Mouse (Mus musculus) C2C12 (cell line): ENCODE measurements around the gene Arpc5l. TPM values are rescaled to one million over a fixed set of nuclear protein-coding genes. Genes with fewer than 3 reads are reported as not detected.
"Not testable (repeated sequence)": the region's sequence is repeated elsewhere in the genome, so short reads cannot be mapped to it uniquely, and the experiment has no call there.

Source experiments
- H3K27me3 ChIP-seq: one replicate; pipeline ENCODE4 v1.6.1; 2011; ENCODE audit not compliant: control insufficient read depth, insufficient read depth, insufficient read length
- H3K36me3 ChIP-seq: one replicate; pipeline ENCODE4 v1.6.1; 2011; ENCODE audit not compliant: control insufficient read depth, insufficient read depth
- H3K4me3 ChIP-seq: one replicate; pipeline ENCODE4 v1.5.1; 2011; ENCODE audit warnings: mild to moderate bottlenecking, control low read depth; ENCODE audit not compliant: poor library complexity, insufficient read depth, severe bottlenecking
- H3K79me2 ChIP-seq: one replicate; pipeline ENCODE4 v1.6.1; 2011; ENCODE audit not compliant: control insufficient read depth, insufficient read depth
- H3K79me3 ChIP-seq: one replicate; pipeline ENCODE4 v1.6.1; 2011; ENCODE audit warnings: low read depth, control low read depth
- H3ac ChIP-seq: one replicate; pipeline ENCODE3; 2011; ENCODE audit warnings: low read depth; ENCODE audit not compliant: control insufficient read depth, insufficient read length
- CEBPB ChIP-seq: IDR thresholded peaks from one replicate; pipeline ENCODE4 v1.6.1; 2011; ENCODE audit warnings: low read depth, mild to moderate bottlenecking, control low read depth, moderate library complexity
- CTCF ChIP-seq: IDR thresholded peaks from one replicate; pipeline ENCODE4 v1.5.1; 2011; ENCODE audit not compliant: control insufficient read depth, insufficient read depth, insufficient read length
- FOSL1 ChIP-seq: IDR thresholded peaks from one replicate; pipeline ENCODE4 v1.8.0; 2011; ENCODE audit warnings: mild to moderate bottlenecking, low read length; ENCODE audit not compliant: poor library complexity, insufficient read depth, severe bottlenecking
- MAX ChIP-seq: IDR thresholded peaks from one replicate; pipeline ENCODE4 v1.6.1; 2011; ENCODE audit warnings: mild to moderate bottlenecking, control low read depth
- MYOD1 ChIP-seq: IDR thresholded peaks from one replicate; pipeline ENCODE4 v1.6.1; 2011; ENCODE audit warnings: low read depth; ENCODE audit not compliant: control insufficient read depth, insufficient read length
- MYOG ChIP-seq: IDR thresholded peaks from one replicate; pipeline ENCODE4 v1.6.1; 2011; ENCODE audit not compliant: control insufficient read depth, insufficient read length; ENCODE audit errors: extremely low read depth
- USF1 ChIP-seq: IDR thresholded peaks from one replicate; pipeline ENCODE4 v1.6.1; 2011; ENCODE audit warnings: low read depth, mild to moderate bottlenecking, control low read depth, moderate library complexity
- polyA plus RNA-seq: library from polyadenylated mRNA; unstranded; fragments of >200 nt; fragmentation: generic; extraction: Trizol; gene quantifications from one replicate; pipeline ENCODE4 v1.2.1, GENCODE M21; 2012; ENCODE audit warnings: missing spikeins

Arpc5l gene
- polyA plus RNA-seq, 1 experiment, result 73.7 TPM

DNA sequence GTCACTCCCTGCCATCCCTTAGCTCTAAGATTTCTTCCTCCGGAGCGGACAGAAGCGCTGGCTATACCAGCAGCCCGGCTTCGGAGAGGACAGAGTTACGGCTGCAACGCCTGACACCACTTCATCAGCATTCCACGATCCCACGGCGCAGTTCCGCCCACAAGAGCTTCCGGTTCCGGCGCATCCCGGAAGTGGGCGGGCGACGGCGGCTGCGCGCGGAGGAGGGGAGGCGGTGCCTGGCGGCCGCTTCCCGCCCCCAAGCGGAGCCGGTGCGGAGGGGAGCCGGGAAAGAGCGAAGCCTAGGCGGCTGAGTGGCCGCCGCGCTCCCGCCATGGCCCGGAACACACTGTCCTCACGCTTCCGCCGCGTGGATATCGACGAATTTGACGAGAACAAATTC is 2.7 kb downstream of the Arpc5l start:
- TF ChIP-seq USF1 (no peak), CTCF (no peak), MAX (peak; percentile 67)
- Histone ChIP-seq H3K27me3 (no peaks in the 10 kb centered on the region), H3K79me3 (peaks cover 60% of the 10 kb centered on the region), H3K79me2 (peaks cover 93% of the 10 kb centered on the region), H3K36me3 (peaks cover 25% of the 10 kb centered on the region), H3ac (peak overlapping the region; percentile 96), H3K4me3 (peak overlapping the region; percentile 91)

DNA sequence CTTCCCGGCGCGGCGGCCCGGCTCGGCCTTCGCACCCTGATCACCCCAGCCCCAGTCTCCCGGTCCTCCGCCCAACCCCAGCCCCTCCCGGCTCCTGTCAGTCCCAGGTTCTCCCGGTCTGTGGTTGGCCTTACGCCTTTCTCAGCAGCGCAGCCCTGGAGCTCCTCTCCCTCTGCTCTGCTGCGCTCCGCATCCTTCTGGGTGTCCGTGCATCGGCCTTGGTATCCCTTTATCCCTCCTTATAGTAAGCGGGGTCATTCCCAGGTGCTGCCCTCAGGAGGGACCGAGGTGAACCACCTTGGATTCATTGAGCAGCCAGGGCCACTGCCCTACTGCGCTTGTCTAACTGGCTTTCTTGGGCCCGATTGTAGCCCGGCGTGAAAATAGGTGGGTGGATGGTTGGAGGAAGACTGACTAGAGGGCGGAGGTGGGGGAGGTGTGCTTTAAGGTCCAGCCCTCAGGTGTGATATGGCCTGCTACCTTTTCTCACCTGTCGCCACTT is 3.3 kb downstream of the Arpc5l start:
- H3K79me3 ChIP-seq, result peaks cover 54% of the 10 kb centered on the region
- peak overlapping the region; percentile 96 for H3ac ChIP-seq
- no peaks in the 10 kb centered on the region for H3K27me3 ChIP-seq

DNA sequence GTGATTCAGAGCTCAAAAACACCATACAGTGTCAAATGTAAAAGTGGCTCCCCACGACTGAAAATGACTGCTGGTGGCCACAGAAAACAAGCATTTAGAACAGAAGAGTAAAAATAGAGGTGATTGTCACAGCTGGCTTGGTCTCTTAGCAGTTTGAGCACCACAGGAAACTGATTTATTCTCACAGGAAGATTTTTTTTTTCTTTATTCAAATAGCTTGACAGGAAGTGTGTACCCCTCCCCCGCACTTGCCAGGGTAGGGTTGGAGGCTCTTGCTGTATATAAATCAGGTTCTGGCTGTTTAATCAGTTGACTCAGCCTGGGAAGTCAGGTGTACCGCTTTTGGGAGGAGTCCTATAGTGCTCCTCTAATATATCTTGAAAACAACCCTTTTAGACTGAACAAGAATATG is 3.8 kb downstream of the Arpc5l start:
- no peaks in the 10 kb centered on the region for H3K27me3 ChIP-seq
- TF ChIP-seq CTCF (no peak), MAX (no peak), FOSL1 (no peak), MYOD1 (no peak), USF1 (no peak), MYOG (no peak), CEBPB (no peak)

More for the DNA sequence above, 3.3 kb downstream of the Arpc5l start:
- Histone ChIP-seq H3K4me3 (peak overlapping the region; percentile 91), H3K36me3 (peaks cover 25% of the 10 kb centered on the region), H3K79me2 (peaks cover 91% of the 10 kb centered on the region)
- TF ChIP-seq CEBPB (no peak), MYOG (no peak)

DNA sequence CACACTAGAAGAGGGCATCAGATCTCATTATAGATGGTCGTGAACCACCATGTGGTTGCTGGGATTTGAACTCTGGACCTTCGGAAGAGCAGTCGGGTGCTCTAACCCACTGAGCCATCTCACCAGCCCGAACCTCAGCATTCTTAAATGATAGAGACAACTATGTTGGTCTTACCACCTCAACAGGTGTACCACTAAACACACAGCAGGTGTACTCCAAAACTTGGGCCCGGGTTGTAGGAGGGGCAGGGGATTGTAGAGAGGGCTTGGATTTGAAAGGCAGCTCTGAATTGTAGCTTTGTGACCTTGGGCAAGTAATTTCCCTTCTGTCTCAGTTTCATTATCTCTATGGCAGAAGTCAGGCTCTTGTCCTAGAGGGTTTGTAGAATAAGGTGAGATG is 5.0 kb downstream of the Arpc5l start:
- Histone ChIP-seq H3K79me3 (peaks cover 40% of the 10 kb centered on the region), H3K36me3 (peaks cover 32% of the 10 kb centered on the region), H3K79me2 (peaks cover 74% of the 10 kb centered on the region)
- H3K4me3 ChIP-seq, H3ac ChIP-seq, H3K27me3 ChIP-seq: not testable (repeated sequence)

More for the DNA sequence above, 3.8 kb downstream of the Arpc5l start:
- Histone ChIP-seq H3K36me3 (peaks cover 24% of the 10 kb centered on the region), H3K4me3 (peak overlapping the region; percentile 91), H3K79me3 (peaks cover 49% of the 10 kb centered on the region), H3ac (peak overlapping the region; percentile 96), H3K79me2 (peaks cover 86% of the 10 kb centered on the region)

DNA sequence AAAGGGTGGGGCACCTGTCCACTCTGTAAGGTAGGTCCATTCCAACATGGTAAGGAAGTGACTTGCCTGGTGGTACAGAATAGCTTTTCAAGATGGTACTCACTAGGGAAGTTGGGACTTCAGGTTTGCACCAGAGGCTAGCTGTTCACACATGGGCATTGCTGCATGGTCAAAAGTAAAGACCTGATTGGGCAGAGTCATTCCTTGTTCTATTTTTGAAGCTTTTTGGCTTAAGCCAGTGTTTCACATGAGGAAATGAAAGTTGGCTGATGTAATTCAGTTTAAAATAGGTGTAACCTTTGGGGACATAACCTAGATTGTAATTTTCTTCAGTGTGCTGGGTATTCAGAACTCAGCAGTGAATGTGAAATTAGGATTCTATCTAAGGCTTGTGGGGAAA is 6.1 kb downstream of the Arpc5l start:
- TF ChIP-seq MYOD1 (no peak), MAX (no peak), FOSL1 (no peak), CEBPB (no peak), CTCF (no peak), USF1 (no peak), MYOG (no peak)
- Histone ChIP-seq H3ac (no peak overlapping the region), H3K27me3 (no peaks in the 10 kb centered on the region), H3K4me3 (no peak overlapping the region), H3K79me2 (peaks cover 63% of the 10 kb centered on the region), H3K36me3 (peaks cover 44% of the 10 kb centered on the region), H3K79me3 (peaks cover 37% of the 10 kb centered on the region)

DNA sequence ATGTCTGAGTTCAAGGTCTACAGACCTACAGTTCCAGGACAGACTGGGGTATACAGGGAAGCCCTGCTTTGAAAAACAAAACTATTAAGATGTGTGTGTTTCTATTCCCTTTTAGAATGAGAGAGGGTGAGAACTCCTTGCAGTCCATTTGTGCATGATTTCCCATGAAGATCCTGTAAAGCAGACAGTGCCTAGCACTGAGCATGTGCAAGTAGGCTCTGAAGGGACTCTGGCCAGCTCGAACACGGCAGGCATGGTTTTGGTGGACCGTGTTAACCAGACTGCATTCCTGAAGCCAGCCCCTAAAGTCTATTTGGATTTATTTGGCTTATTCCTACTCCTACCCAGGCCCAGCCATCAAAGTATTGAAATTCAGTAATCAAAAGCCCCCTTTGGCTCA is 6.8 kb downstream of the Arpc5l start:
- Histone ChIP-seq H3ac (no peak overlapping the region), H3K79me2 (peaks cover 56% of the 10 kb centered on the region), H3K36me3 (peaks cover 50% of the 10 kb centered on the region), H3K79me3 (peaks cover 35% of the 10 kb centered on the region), H3K27me3 (no peaks in the 10 kb centered on the region), H3K4me3 (no peak overlapping the region)
- no peak for TF ChIP-seq MYOD1
- no peak for TF ChIP-seq USF1
- TF ChIP-seq MAX, result no peak
- TF ChIP-seq FOSL1, result no peak
- TF ChIP-seq CEBPB, result no peak

DNA sequence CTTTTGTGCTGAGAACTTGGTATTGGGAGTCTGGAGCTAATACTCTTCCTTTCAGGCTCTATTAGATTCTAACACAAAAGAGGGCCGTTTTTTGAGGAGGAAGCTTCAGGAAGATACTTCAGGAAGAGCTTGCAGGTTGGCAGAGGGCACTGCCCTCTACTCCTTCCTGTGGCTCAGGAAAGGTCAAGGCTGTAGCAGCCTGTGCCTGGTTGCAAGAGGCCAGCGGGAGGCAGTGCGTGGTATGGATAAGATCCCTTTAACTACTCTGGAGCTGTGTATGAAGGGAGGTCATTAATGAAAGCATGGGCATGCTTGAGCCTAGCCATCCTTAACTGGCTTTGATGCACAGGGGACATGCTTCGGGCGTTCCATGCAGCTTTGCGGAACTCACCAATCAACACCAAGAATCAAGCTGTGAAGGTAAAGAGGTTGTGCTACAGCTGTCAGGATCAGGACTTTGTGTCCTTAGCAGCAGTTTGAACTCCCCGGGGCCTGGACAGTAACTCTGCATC is 7.7 kb downstream of the Arpc5l start:
- Histone ChIP-seq H3K4me3 (no peak overlapping the region), H3K36me3 (peaks cover 58% of the 10 kb centered on the region)
- no peak for TF ChIP-seq MYOD1
- TF ChIP-seq USF1, result no peak
- no peak for TF ChIP-seq FOSL1
- TF ChIP-seq MYOG, result no peak
- TF ChIP-seq CEBPB, result no peak
- no peak for TF ChIP-seq MAX
- no peak for TF ChIP-seq CTCF

More for the DNA sequence above, 7.7 kb downstream of the Arpc5l start:
- Histone ChIP-seq H3ac (no peak overlapping the region), H3K79me3 (peaks cover 35% of the 10 kb centered on the region), H3K27me3 (no peaks in the 10 kb centered on the region), H3K79me2 (peaks cover 53% of the 10 kb centered on the region)
